Mouse (Mus musculus) limb, embryonic 13.5 days (tissue): ENCODE results near the gene Spg21. TPM values are rescaled to one million over a fixed set of nuclear protein-coding genes. Genes with fewer than 3 reads are reported as not detected.

Experiments used
- ATAC-seq: fragments of 200-750 bp; cut with Nextera tagmentation; 2 replicates; pipeline ENCODE4 v1.8.0; 2017; ENCODE audit warnings: low read depth, moderate number of reproducible peaks, moderate TSS enrichment; ENCODE audit not compliant: low FRiP score
- H3K27ac ChIP-seq: fragments of 300-500 bp; sonication (generic); 2 replicates; pipeline ENCODE4 v1.5.1; 2015; ENCODE audit warnings: inconsistent platforms, mild to moderate bottlenecking, moderate library complexity
- H3K27me3 ChIP-seq: fragments of 300-500 bp; sonication (generic); 2 replicates; pipeline ENCODE4 v1.6.1; 2015; ENCODE audit warnings: mild to moderate bottlenecking, inconsistent platforms
- H3K36me3 ChIP-seq: fragments of 300-500 bp; sonication (generic); 2 replicates; pipeline ENCODE4 v1.6.1; 2015; ENCODE audit warnings: inconsistent platforms, mild to moderate bottlenecking, moderate library complexity
- H3K4me1 ChIP-seq: fragments of 300-500 bp; sonication (generic); 2 replicates; pipeline ENCODE4 v1.6.1; 2015; ENCODE audit warnings: inconsistent platforms
- H3K4me2 ChIP-seq: fragments of 300-500 bp; sonication (generic); replicated peaks from 2 replicates; pipeline ENCODE4 v1.6.1; 2015; ENCODE audit warnings: inconsistent platforms, mild to moderate bottlenecking, moderate library complexity
- H3K4me3 ChIP-seq: fragments of 300-500 bp; sonication (generic); 2 replicates; pipeline ENCODE4 v1.5.1; 2015; ENCODE audit warnings: moderate library complexity, mild to moderate bottlenecking, inconsistent platforms
- H3K9ac ChIP-seq: fragments of 300-500 bp; sonication (generic); 2 replicates; pipeline ENCODE4 v1.6.1; 2015; ENCODE audit warnings: mild to moderate bottlenecking, inconsistent platforms
- H3K9me3 ChIP-seq: fragments of 300-500 bp; sonication (generic); 2 replicates; pipeline ENCODE4 v1.6.1; 2016; ENCODE audit warnings: inconsistent platforms
- WGBS: fragments of 180-500 bp; shearing (Covaris S2); methylation state at CpG from one replicate; pipeline ENCODE4 v1.1.7; 2015; 5-methylcytosine and 5-hydroxymethylcytosine counted together
- polyA plus RNA-seq: library from polyadenylated mRNA; unstranded; fragments of >200 nt; fragmentation: Nextera tagmentation; extraction: Ambion mirVana; gene quantifications from 2 replicates; pipeline ENCODE4 v1.2.1, GENCODE M21; 2015

The Spg21 gene
- polyA plus RNA-seq, 1 experiment from 2014 or later, result 141 TPM

GRCm38 (mm10) chr9:65435211-65435610 lies 25.5 kb upstream of the Spg21 start:
- Histone ChIP-seq H3K36me3 (peaks cover 14% of the 10 kb centered on the region), H3K4me1 (peaks cover 5% of the 10 kb centered on the region), H3K9ac (no peak overlapping the region), H3K4me2 (no peak overlapping the region), H3K27ac (no peak overlapping the region), H3K4me3 (peak overlapping the region; percentile 96), H3K27me3 (no peaks in the 10 kb centered on the region), H3K9me3 (no peaks in the 10 kb centered on the region)
- 0 out of 2 replicates have a peak, but pooled peaks have one; percentile 13 for ATAC-seq
- WGBS, result 77% methylated on average over 4 of the region's 4 CpGs

DNA sequence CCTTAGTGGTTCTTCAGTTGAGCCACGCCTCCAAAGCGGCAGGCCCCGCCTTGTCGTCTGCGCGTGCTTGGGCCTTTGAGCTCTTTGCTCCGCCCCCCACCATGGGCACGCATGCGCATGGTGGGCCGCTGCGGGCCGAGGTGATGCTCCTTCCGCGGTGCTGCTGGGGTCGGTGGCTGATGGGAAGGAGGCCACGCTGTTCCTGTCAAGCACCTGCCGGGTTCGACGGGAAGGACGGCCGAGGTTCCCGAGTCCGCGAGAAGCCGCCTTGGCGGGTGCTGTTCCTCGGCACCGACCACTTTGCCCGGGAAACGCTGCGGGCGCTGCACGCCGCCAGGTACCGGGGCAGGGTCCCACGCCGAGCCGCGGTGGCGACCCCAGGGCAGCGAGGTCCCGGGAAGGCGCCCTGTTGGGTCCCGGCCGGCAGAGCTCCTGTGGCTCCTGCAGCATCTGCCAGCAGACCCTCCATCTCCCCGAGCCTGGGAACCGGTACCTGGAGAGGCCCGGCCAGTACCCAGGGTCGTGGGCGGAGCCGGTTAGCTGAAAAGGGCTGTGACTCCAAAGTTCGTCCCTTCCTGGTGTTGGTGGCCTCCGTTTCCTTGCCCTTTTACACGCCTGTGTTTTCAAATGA lies 25.0 kb upstream of the Spg21 start, which contains the start of gene Mtfmt:
Gene Mtfmt (plus strand): TSS at position 112 of the 631 bp plus-strand sequence.
- ATAC-seq, result peak; percentile 91
- H3K27ac ChIP-seq, result no peak within 1 kb of the TSS

GRCm38 (mm10) chr9:65444692-65445091 lies 16.1 kb upstream of the Spg21 start:
- Histone ChIP-seq H3K27me3 (no peaks in the 10 kb centered on the region), H3K27ac (no peak overlapping the region), H3K4me3 (no peak overlapping the region), H3K9ac (no peak overlapping the region), H3K36me3 (peaks cover 76% of the 10 kb centered on the region), H3K9me3 (no peaks in the 10 kb centered on the region), H3K4me2 (no peak overlapping the region), H3K4me1 (no peaks in the 10 kb centered on the region)
- ATAC-seq, result no peak
- 93% methylated on average over 4 of the region's 4 CpGs for WGBS

More for the DNA sequence above, 25.0 kb upstream of the Spg21 start, which contains the start of gene Mtfmt:
- WGBS, result under 1% methylated on average over 54 of the region's 54 CpGs
- peak within 1 kb of the TSS; percentile 96 for H3K4me3 ChIP-seq
- H3K4me2 ChIP-seq, result peak within 1 kb of the TSS; percentile 71
- H3K27me3 ChIP-seq, result no peaks in the 10 kb centered on the region
- H3K4me1 ChIP-seq, result peaks cover 5% of the 10 kb centered on the region
- peaks cover 20% of the 10 kb centered on the region for H3K36me3 ChIP-seq
- no peaks in the 10 kb centered on the region for H3K9me3 ChIP-seq
- H3K9ac ChIP-seq, result peak within 1 kb of the TSS; percentile 90

- no peaks in the 10 kb centered on the region for H3K4me1 ChIP-seq
- H3K4me2 ChIP-seq, result no peak overlapping the region
- no peaks in the 10 kb centered on the region for H3K9me3 ChIP-seq
- no peaks in the 10 kb centered on the region for H3K27me3 ChIP-seq
- no peak for ATAC-seq
- 91% methylated on average over 6 of the region's 6 CpGs for WGBS
- peaks cover 82% of the 10 kb centered on the region for H3K36me3 ChIP-seq
- no peak overlapping the region for H3K4me3 ChIP-seq
- no peak overlapping the region for H3K9ac ChIP-seq
- H3K27ac ChIP-seq, result no peak overlapping the region
Measured at GRCm38 (mm10) chr9:65447951-65448350, 12.8 kb upstream of the Spg21 start.

GRCm38 (mm10) chr9:65458975-65459374 lies 1.8 kb upstream of the Spg21 start:
- H3K9me3 ChIP-seq, result no peaks in the 10 kb centered on the region
- 83% methylated on average over 2 of the region's 2 CpGs for WGBS
- no peak overlapping the region for H3K4me3 ChIP-seq
- no peaks in the 10 kb centered on the region for H3K27me3 ChIP-seq
- peaks cover 21% of the 10 kb centered on the region for H3K4me1 ChIP-seq
- ATAC-seq, result no peak
- H3K27ac ChIP-seq, result no peak overlapping the region
- no peak overlapping the region for H3K9ac ChIP-seq
- no peaks in the 10 kb centered on the region for H3K36me3 ChIP-seq
- no peak overlapping the region for H3K4me2 ChIP-seq

GRCm38 (mm10) chr9:65460198-65460597 lies 549 bp upstream of the Spg21 start:
- Histone ChIP-seq H3K4me3 (peak overlapping the region; percentile 80), H3K27me3 (no peaks in the 10 kb centered on the region), H3K27ac (peak overlapping the region; percentile 80; the same call in 1 of the 2 replicates), H3K9me3 (no peaks in the 10 kb centered on the region), H3K36me3 (peaks cover under 1% of the 10 kb centered on the region), H3K4me2 (peak overlapping the region; percentile 75), H3K9ac (no peak overlapping the region), H3K4me1 (peaks cover 21% of the 10 kb centered on the region)
- WGBS, result 54% methylated on average over 3 of the region's 3 CpGs
- ATAC-seq, result peak; percentile 9; the same call in 1 of the 2 replicates

DNA sequence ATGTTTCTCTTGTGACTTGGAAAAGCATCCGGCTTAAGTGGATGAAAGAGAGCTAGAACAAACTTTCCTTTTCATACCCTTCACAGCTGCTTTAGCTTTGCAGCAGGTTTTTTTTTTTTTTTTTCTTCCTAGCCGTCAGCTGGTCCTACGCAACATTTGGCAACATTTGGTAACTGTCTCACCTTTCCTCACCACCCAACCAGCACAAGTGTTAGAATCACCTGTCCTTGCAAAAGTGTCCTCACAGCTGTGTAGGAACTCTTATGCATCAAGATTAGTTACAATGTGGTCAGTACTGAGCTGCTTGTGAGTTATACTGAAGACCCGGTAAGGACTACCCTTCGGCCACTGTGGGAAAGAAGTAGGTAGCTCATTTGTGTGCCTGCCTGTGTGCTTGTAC lies 1.8 kb downstream of the Spg21 start:
- Histone ChIP-seq H3K27me3 (no peaks in the 10 kb centered on the region), H3K9ac (no peak overlapping the region), H3K4me1 (peaks cover 21% of the 10 kb centered on the region), H3K4me2 (0 out of 2 replicates have a peak overlapping the region, but pooled peaks have one; percentile 12), H3K27ac (no peak overlapping the region), H3K4me3 (no peak overlapping the region), H3K36me3 (peaks cover 21% of the 10 kb centered on the region), H3K9me3 (no peaks in the 10 kb centered on the region)
- WGBS, result 73% methylated on average over 5 of the region's 5 CpGs
- no peak for ATAC-seq

GRCm38 (mm10) chr9:65464161-65464560 lies 3.4 kb downstream of the Spg21 start:
- no peak overlapping the region for H3K4me2 ChIP-seq
- no peak overlapping the region for H3K9ac ChIP-seq
- no peak overlapping the region for H3K4me3 ChIP-seq
- no peaks in the 10 kb centered on the region for H3K9me3 ChIP-seq
- WGBS, result 89% methylated on average over 6 of the region's 6 CpGs
- H3K27me3 ChIP-seq, result no peaks in the 10 kb centered on the region
- H3K36me3 ChIP-seq, result peaks cover 27% of the 10 kb centered on the region
- peaks cover 21% of the 10 kb centered on the region for H3K4me1 ChIP-seq
- no peak overlapping the region for H3K27ac ChIP-seq
- no peak for ATAC-seq

GRCm38 (mm10) chr9:65465241-65465640 lies 4.5 kb downstream of the Spg21 start:
- Histone ChIP-seq H3K27me3 (no peaks in the 10 kb centered on the region), H3K27ac (no peak overlapping the region), H3K4me1 (peaks cover 19% of the 10 kb centered on the region), H3K4me2 (no peak overlapping the region), H3K9ac (no peak overlapping the region), H3K36me3 (peaks cover 38% of the 10 kb centered on the region), H3K9me3 (no peaks in the 10 kb centered on the region), H3K4me3 (no peak overlapping the region)
- WGBS, result 93% methylated on average over 2 of the region's 2 CpGs
- ATAC-seq, result no peak

- Histone ChIP-seq H3K4me1 (peaks cover 17% of the 10 kb centered on the region), H3K27me3 (no peaks in the 10 kb centered on the region), H3K9me3 (no peaks in the 10 kb centered on the region), H3K4me2 (no peak overlapping the region), H3K4me3 (no peak overlapping the region), H3K9ac (no peak overlapping the region), H3K27ac (no peak overlapping the region), H3K36me3 (peaks cover 52% of the 10 kb centered on the region)
- ATAC-seq, result no peak
- WGBS, result 58% methylated on average over 11 of the region's 11 CpGs
Measured at GRCm38 (mm10) chr9:65467686-65468085, 6.9 kb downstream of the Spg21 start.

DNA sequence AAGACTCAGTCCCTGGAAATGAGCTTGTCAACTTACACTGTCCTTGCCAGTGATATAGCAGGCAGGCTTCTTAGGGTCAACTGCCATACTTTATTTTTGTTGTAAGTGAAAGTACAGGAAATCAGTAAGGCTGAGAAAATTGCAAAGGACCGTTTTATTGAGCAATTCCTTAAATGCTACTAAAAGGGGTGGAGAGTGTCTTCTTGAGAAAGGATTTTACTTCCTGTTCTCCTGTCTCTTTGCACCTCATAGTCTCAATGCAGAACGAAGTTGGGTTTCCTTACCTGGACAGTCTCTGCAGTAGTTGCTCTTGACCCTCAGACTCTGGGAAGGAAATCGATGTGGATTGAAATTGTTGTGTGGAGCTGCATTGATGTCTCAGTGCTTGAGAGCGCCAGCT lies 12.0 kb downstream of the Spg21 start:
- Histone ChIP-seq H3K9me3 (no peaks in the 10 kb centered on the region), H3K36me3 (peaks cover 69% of the 10 kb centered on the region), H3K4me1 (peaks cover 17% of the 10 kb centered on the region; the same call in 1 of the 2 replicates), H3K4me3 (no peak overlapping the region), H3K4me2 (no peak overlapping the region), H3K27ac (no peak overlapping the region), H3K27me3 (no peaks in the 10 kb centered on the region), H3K9ac (no peak overlapping the region)
- 83% methylated on average over 4 of the region's 4 CpGs for WGBS
- ATAC-seq, result no peak

- Histone ChIP-seq H3K27me3 (no peaks in the 10 kb centered on the region), H3K36me3 (peaks cover 91% of the 10 kb centered on the region), H3K4me2 (no peak overlapping the region), H3K9ac (no peak overlapping the region), H3K4me3 (no peak overlapping the region), H3K27ac (no peak overlapping the region), H3K9me3 (no peaks in the 10 kb centered on the region), H3K4me1 (no peaks in the 10 kb centered on the region)
- WGBS, result 85% methylated on average over 8 of the region's 8 CpGs
- no peak for ATAC-seq
Measured at GRCm38 (mm10) chr9:65479158-65479557, 18.4 kb downstream of the Spg21 start.

DNA sequence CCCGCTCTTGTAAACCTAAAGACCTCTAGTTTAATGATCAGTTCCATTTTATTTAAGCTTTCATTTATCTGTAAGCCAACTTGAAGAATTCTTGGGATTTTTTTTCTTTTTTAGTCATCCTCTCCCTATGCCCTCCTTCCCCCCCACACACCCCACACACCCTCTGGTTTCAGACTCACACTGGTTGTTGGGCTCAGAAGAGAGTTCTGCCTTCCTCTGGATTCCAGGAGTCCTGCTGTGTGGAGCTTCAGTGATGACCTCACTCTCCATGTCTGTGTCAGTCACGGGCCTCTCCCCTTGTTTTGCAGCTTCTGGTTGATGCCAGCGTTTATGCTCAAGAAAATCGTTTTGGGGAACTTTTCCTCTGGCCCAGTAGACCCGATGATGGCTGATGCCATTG lies 19.3 kb downstream of the Spg21 start:
- WGBS, result 81% methylated on average over 5 of the region's 5 CpGs
- Histone ChIP-seq H3K27ac (no peak overlapping the region), H3K27me3 (no peaks in the 10 kb centered on the region), H3K36me3 (peaks cover 91% of the 10 kb centered on the region), H3K9me3 (no peaks in the 10 kb centered on the region), H3K4me1 (no peaks in the 10 kb centered on the region), H3K4me3 (no peak overlapping the region), H3K9ac (no peak overlapping the region), H3K4me2 (no peak overlapping the region)
- no peak for ATAC-seq
